Mouse (Mus musculus): ENCODE measurements at regions not wholly inside any gene's neighbourhood (a gene's known extent, or its start where the extent isn't known, plus 50 kb on each side); places are given as distances from the start of the nearest gene placed in this dataset.
"Not testable (repeated sequence)": the region's sequence is repeated elsewhere in the genome, so short reads cannot be mapped to it uniquely, and the experiment has no call there.

DNA sequence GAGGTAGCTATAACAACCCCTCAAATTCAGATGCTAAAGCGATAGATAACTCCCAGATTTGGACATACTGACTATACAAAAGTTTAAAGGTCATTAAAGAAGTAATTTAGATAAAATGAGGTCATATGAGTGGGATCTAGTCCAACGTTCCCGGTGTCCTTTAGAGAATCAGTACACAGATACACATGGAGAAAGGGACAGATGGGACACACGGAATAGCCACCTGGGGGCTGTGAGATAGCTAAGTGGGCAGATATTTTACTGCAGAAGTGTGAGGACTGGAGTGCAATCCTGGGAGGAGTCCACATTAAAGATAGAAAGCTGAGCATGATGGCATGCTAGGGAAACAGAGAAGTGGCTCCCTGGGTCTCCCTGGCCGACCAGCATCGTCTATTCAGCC lies 164.1 kb upstream of the Castor2 start:
- no peak for DNase-seq (ENCODE audit: low spot score)

DNA sequence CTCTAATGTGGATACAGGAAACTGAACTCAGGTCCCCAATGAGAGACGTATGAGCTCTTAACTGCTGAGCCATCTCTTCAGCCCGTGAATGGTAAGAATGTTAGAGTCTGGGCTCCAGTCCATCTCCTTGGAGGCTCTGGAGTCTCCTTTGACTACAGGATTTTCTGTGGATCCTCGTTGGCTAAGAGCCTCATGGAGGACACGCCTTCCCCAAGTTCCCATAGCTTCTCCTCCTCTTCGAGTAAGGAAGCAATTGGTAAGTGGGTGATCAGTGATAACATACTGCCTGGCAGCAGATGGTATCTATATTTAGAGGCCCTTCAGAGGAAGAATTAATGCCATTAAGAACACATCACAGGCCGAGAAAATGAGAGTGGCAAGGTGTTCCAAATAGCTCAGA lies 164.5 kb upstream of the Castor2 start:
- no peak for DNase-seq (ENCODE audit: low spot score)

DNA sequence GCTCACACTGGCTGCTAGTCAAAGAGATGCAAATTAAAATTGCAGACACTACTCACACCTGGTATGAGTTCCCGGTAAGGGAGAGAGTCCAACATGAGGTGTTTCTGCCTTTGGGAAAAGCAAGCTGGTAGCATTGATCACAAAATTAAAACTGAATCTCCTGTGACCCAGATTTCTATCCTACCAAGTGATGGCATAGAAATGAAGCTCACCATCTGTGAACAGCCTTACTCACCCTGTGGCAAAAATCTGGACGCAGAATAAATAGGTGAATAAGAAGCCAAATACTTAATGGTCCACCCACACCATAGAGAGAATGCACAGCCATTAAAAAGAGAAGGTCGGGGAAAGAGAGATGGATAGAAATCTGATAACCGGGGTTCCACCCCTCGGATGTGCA lies 169.4 kb upstream of the Castor2 start:
- no peak for DNase-seq (ENCODE audit: low spot score)

DNA sequence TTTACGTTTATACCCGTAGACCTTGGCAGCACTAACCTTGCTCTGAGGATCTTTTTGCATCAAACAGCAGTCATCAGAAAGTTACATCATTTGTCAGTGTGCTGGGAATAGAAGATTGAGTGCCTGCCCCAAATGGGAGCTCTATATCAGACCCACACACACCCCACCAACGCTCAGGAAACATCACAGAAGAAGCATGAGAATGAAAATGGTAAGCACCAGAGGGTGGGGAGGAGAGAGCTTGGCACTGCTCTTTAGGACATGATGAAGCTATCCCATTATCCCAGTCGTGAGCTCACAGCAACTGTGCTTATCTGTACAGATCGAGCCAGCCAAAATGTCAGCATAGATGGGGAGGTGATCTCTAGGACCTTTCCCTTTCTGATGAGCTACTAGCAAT lies 172.5 kb upstream of the Castor2 start:
- DNase-seq (ENCODE audit: low spot score): no peak

DNA sequence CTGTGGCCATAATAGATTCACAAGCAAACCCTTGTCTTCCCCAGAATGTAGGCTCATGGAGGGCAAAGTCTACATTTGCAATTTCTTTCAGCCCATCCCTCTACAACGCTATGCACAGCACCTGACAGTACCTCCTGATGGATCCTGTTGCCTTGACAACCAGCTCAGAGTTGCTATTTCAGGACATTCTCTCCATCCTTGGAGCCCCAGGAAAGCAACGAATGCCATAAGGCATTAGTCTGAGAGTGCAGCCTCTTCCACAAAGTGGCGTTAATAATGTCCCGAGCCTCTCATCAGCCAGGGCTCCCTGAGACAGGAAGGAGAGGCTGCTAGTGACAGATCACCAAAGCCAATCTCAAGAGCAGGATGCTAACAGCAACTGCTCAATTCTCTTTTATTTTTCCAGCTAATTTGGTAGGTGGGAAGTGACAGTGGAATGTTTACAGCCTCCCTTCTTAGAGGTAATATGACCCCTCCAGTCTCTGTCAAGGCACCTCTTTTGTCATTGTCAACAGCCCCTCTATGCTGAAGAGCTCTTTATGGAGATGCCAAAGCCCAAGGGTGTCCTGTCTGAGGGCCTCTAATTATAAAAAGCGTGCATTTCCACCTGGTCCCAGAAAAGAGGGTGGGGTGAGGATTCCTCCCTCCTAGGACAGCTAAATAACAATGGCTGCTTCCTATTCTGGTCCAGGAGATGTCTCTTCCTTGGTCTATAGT lies 174.2 kb upstream of the Castor2 start:
- DNase-seq (ENCODE audit: low spot score): no peak

DNA sequence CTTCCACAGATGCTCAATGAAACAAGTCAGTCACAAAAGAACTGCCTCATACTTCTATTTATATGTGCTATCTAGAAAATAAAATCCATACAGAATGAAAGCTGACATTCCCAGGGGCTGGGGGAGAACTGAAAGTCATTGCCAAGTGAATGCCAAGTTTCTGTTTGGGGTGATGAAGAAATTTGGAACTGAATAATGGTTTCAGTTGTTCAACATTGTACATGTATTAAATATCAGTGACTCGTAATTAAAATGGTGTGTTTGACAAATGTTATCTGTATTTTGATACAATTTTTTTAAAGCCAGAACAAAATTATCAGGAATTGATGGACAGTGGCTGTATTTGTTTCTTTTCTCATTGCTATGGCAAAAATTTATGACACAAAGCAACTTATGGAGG lies 177.3 kb upstream of the Castor2 start:
- DNase-seq (ENCODE audit: low spot score): no peak

DNA sequence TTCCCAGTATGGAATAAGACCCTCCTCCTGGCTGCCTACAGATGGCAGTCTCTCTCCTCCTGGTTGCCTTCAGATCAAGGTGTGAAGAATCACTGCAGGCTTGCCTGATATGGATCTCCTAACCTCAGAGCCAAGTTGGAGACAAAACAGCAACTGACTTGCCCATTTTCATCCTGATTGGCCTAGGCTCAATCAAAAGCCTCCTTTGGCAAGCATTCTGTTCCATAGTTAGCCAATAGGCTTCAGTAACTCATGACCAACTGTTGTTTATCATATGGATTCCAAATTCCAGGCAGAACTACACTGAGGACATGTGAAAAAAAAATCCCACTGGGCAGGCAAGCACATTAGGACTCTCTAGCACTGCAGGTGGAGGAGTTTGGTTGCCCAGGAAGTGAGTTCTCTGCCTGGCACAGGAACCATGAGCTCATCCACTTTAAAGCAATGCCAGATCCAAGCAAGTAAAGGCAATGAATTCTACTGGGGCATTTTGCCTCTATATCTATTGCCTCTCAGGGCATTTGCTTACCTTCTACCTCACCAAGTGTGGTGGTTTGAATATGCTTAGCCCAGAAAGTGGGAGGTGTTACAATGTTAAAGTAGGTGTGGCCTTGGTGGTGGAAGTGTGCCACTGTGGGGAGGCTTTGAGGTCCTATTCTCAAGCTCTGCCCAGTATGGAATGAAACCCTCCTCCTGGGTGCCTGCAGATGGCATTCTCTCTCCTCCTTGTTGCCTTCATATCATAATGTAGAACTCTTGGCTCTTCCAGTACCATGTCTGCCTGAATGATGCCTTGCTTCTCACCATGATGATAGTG lies 183.6 kb upstream of the Castor2 start:
- no peak for DNase-seq (ENCODE audit: low spot score)

DNA sequence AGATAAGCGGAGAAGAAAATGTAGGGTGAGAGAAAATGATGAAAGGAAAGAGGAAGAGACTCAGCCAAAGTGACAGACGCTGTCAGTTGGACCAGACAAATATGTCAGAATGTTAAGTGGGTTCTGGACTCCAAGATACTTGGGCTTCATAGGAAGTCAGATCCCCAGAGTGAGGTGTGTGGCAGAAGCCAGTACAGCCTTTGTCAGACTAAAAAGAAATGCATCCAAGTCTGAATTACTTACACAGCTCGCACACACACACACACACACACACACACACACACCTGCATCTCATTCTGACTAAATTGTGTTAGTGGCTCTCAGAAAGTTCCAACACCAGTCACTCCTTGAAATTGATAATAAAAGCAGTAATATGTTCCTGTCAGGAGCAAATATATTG lies 192.1 kb upstream of the Castor2 start:
- DNase-seq (ENCODE audit: low spot score): no peak

DNA sequence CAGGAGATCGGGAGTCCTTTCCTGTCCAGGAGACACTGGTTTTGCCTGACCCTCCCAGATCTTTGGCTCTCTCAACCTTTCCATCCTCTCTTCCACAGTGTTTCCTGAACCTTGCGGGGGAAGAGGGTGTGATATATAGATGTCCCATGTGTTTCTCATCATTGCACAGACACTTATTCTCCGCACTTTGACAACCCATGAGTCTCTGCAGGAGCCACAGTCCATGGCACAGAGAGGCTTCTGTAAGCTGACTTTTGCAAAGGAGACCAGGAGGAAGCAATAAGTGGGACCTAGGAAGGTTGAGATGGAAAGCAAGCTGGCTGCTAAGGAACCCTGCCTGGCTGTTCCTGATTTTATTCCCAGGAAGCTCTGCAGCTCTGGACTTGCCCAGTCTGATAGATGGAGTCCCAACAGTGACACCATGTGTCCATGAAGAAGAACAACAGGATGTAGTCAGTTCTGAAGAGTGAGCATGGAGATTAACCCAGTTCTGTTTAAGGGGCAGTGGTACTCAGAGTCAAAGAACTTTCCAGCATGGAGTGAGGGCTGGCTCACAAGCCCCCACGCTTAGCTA lies 201.4 kb upstream of the Castor2 start:
- no peak for DNase-seq (ENCODE audit: low spot score)

DNA sequence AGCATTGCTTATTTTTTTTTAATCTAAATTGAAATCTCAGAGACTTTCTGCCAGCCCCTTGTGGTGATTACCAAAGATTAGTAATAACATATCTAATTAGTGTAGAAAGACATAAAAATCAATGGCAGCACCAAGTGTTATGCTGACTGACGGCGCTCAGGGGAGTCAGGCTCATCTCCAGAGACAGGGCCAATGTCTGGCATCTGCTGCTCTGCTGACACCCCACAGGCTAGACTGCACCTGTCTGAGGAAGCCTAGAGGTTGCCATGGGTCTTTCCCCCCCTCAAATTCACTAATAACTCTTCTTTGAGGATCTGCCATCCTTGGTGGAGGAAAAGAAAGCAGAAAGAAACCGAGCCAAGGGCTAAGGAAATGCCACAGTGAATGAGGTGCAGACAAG lies 208.8 kb upstream of the Castor2 start:
- DNase-seq (ENCODE audit: low spot score): no peak

DNA sequence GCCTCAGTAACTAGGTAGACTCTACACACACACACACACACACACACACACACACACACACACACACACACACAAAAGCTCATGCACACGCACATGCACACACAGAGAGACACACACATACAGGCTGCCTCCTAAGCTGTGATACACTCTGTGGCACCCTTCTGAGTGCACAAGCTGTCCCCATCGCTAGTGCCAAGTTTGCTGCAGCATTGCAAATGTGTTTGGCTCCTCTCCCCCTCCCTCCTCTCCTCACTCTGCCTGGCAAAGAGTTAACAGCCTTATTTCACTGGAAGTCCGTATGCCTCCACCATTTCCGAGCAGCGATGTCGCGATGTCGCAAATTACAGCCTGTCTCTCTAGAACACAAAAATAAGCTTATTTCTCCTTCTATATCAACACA lies 209.7 kb upstream of the Castor2 start:
- DNase-seq (ENCODE audit: low spot score): no peak

DNA sequence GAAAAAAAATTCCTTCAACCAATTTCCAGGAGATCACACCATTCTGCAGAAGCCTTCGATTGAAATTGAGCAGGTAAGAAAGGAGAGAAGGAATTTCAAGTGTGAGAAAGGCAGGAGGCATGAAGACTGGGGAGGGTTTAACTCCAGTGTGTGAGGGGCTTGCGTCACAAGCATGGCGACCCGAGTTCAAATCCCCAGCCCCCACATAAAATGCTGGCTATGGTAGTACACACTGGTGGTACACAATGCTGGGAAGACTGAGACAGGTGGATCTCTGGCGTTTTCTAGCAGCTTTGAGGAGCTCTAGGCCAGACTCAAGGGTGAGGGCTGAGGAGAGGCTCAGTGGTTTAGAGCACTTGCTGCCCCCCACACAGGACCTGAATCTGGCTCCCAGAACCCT lies 214.0 kb upstream of the Castor2 start:
- DNase-seq (ENCODE audit: low spot score): no peak

DNA sequence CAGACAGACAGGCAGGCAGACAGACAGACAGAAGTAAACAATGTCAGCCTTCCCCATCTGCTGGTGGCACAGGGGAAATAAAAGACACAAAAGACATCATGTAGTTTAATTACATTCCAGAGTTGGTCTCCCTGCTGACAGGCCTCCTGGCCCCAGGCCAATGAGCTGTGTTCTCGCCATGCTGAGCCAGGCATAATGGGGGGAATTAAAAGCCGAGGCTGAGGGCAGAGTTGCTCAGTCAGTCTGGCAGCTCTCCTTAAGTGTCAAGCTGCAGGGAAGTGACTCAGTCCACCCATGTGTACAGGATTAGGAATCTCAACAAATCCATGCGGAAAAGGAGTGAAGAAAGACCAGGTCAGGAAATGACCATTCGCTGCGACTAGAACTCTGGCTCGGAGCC lies 214.5 kb upstream of the Castor2 start:
- DNase-seq (ENCODE audit: low spot score): peak; percentile 0

DNA sequence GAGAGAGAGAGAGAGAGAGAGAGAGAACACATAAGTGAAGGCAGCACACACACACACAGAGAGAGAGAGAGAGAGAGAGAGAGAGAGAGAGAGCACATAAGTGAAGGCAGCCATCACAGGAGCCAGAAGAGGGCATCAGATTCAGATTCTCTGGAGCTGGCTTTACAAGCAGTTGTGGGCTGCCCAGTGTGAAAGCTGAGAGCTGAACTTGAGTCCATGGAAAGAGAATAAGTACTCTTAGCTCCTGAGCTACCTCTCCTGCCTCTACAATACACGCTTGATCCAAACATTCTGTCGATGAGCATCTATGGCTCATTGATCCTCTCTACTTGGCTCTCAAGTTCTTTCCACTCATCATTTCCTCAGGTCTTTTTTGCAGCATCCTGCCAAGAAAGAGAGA lies 214.9 kb upstream of the Castor2 start:
- no peak for DNase-seq (ENCODE audit: low spot score)

DNA sequence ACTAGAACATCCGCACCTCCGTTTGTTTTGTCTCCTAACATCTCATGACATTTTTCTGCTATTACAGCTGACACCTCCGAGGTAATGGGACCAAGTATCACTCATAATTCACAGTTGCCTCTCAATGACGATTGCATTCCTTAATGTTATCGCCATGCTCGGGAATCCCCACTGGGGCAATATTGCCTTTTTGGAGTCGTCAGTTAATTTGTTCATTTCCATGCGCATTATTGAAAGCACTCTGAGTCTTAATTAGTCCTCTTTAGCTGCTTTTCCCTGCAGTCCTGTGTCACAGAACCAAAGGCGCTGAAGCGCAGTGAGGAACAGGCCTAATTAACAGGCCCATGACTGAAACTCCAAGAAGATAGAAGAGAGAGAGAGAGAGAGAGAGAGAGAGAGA lies 255.0 kb upstream of the Castor2 start:
- no peak for DNase-seq (ENCODE audit: low spot score)

DNA sequence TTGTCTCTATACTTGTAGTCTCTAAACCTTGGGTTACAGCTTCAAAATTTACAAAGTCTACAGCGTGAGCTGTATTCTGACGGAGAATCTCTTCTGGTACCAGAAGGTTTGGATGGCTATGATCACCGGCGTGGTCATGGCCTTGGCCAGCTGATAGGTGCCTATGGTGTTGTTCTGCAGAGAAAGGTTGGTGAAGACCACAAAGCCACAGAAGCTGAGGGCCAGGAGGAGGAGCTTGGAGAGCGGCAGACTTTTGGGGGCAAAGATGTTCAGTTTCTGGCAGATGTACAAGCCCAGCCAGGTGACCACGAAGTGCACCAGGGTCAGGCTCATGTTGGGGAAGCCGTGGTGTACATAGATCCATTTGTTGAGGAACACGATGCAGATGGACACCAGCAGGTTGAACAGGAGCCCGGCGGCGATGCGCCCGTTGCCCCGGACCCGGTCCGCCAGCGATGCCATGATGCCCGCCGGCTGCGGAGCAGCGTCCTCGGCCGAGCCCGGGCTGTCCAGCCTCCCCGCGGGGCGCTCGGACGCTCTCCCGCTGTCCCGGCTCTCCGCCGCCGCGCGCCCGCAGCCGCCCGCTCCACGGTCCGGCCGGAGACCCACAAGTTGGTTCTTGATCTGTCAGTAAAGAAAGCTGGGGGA lies 257.3 kb upstream of the Castor2 start:
- not testable (repeated sequence) for DNase-seq (ENCODE audit: low spot score)

DNA sequence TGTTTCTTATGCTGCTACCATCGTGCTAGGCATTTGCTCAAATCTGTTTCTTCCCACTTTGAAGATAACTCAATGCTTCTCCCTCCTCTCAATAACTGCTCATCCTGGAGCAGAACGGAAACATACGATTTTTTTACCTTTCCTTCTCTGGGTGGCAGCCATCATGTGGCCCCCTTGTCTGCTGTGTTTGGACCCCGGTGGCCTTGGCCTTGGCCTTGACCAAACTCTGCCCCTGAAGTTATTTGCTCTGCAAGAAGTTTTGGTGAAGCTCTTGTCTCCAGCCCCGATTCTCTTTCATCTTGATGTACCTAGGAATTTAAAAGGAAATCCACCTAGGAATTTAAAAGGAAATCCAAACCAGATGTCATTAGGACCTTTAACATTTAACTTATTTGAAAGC lies 261.2 kb upstream of the Castor2 start:
- DNase-seq (ENCODE audit: low spot score): no peak

DNA sequence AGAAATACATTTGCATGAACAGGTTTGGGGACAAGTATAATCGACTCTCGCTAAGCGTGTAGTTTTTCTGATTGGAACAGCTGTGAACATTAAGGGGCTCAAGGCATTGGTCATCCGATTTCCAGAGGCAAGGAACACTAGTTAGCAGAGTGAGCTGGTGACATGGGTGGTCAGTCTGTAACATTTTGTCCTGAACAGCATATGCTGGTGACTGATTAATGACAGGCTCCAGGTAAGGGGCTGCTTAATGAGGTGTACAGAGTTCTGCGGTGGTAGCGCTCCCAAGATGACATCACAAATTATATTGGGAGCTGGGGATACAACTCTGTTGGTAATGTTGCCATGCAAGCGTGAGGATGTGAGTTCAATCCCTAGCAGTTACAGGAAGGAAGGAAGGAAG lies 266.3 kb upstream of the Castor2 start:
- no peak for DNase-seq (ENCODE audit: low spot score)

DNA sequence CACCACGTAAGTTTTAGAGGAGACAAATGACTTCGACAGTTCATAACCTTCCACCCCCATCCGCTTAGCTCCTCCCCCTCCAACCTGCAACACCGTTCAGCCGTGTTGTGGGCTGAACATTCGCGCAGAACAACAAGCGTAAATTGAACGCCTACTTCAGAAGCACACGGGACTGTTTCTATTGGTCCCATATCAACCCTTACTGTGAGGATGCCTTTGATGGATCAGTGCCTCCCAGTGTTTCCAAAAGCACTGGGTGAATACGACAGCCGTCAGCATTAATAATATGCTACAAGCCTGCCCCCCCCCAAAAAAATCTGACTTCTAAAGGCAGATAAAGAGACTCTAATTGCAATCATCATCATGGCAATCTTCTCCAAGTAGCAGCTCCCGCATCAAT lies 271.3 kb upstream of the Castor2 start:
- no peak for DNase-seq (ENCODE audit: low spot score)

DNA sequence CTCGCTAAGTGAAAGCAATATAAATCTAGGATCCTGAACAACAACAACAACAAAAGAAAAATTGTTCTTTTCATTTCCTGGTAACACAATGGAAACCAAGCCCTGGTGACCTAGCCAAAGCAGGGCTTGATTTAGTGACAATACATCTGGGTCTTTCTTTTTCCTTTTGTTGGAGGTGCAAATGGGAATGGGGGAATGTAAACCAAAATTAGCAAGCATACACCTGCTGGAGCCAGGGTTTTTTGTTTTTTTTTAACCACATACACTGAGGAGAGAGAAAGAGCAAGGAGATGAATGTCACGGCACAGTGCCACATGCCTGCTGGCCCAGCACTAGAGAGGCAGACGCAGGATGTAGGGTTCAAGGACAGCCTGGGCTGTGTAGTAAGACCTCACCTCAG lies 275.6 kb upstream of the Castor2 start:
- no peak for DNase-seq (ENCODE audit: low spot score)

DNA sequence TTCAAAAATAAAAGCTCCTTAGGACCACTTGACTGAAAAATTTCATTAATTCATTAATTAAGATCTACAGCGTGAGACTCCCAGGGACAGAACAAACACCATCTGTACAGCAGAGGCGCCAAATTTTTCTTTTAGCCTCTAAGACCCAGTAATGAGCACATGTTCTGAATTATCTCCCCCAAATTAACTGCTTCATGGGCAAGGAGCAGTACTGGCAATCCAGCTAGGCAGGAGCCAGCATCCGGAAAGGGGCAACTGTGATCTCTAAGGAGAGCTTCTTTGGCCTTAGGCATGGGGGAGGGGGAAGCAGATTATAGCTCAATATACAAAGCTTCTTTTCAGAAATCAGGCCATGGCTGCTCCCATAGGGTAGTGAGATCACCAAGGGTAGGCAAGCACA lies 278.2 kb upstream of the Castor2 start:
- DNase-seq (ENCODE audit: low spot score): no peak

DNA sequence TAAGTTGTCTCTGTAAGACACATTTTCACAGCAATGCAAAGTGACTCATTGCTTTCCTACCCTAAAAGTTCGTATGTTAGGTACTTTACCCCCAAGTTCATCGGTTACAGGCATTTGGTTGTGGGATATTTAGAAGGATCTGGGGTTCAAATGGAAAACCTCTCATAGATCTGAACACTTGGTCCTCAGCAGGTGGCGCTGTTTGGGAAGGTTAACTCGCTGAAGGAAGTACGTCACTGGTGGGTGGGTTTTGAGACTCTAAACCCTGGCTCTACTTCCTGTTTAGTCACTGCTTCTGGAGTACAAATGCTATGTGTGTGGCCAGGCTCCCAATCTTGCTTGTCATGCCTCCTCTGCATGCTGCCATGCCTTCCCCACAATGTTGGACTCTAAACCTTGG lies 284.0 kb upstream of the Castor2 start:
- DNase-seq (ENCODE audit: low spot score): no peak

DNA sequence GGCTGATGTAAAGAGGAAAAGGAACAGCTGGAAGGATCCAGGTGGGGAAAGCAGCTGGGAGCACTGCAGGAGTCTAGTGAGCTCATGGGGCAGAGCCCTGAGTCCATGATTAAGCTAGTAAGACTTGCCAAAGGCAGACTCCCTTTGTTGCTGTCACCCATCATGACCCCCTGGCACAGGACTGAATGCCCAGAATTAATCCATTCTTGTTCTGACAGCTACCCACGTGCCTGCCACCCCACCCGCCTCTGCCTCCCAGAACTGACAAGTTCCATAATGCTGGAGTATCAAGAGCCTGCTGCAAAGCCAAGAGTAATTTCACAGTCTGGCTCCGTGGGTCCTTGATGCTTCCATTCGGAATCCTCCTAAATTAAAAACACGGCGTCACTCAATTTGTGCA lies 285.1 kb upstream of the Castor2 start:
- DNase-seq (ENCODE audit: low spot score): no peak

Data from lung, postnatal 25 days (tissue).